Mouse (Mus musculus): ENCODE measurements around the gene U2surp.
"Not testable (repeated sequence)": the region's sequence is repeated elsewhere in the genome, so short reads cannot be mapped to it uniquely, and the experiment has no call there.

Gene U2surp

GRCm38 (mm10) chr9:95469011-95469576 is 42.7 kb downstream of the U2surp start:
- DNase-seq (ENCODE audit: low read depth in 2 of 2, low spot score in 2 of 2), result not testable (repeated sequence)

GRCm38 (mm10) chr9:95464028-95464427 is 47.8 kb downstream of the U2surp start:
- DNase-seq (ENCODE audit: low read depth in 2 of 2, low spot score in 2 of 2), result no peak

- DNase-seq (ENCODE audit: low read depth in 2 of 2, low spot score in 2 of 2), result no peak
Measured at GRCm38 (mm10) chr9:95451931-95452330, 59.9 kb downstream of the U2surp start.

- DNase-seq (ENCODE audit: low read depth in 2 of 2, low spot score in 2 of 2), result no peak
Measured at GRCm38 (mm10) chr9:95450586-95450985, 61.2 kb downstream of the U2surp start.

- DNase-seq (ENCODE audit: low read depth in 2 of 2, low spot score in 2 of 2), result no peak
Measured at GRCm38 (mm10) chr9:95442321-95442731, 69.5 kb downstream of the U2surp start.

- DNase-seq (ENCODE audit: low read depth in 2 of 2, low spot score in 2 of 2), result no peak
Measured at GRCm38 (mm10) chr9:95437883-95438282, 73.9 kb downstream of the U2surp start.

- DNase-seq (ENCODE audit: low read depth in 2 of 2, low spot score in 2 of 2), result no peak
Measured at GRCm38 (mm10) chr9:95436294-95436613, 75.5 kb downstream of the U2surp start.

GRCm38 (mm10) chr9:95435506-95436293 is 76.1 kb downstream of the U2surp start:
- DNase-seq (ENCODE audit: low read depth in 2 of 2, low spot score in 2 of 2), result no peak

- DNase-seq (ENCODE audit: low read depth in 2 of 2, low spot score in 2 of 2), result no peak
Measured at GRCm38 (mm10) chr9:95428277-95428676, 83.5 kb downstream of the U2surp start.

- no peak for DNase-seq (ENCODE audit: low read depth in 2 of 2, low spot score in 2 of 2)
Measured at GRCm38 (mm10) chr9:95413911-95414310, 97.9 kb downstream of the U2surp start.

GRCm38 (mm10) chr9:95412047-95412446 is 99.7 kb downstream of the U2surp start:
- DNase-seq (ENCODE audit: low read depth in 2 of 2, low spot score in 2 of 2), result no peak

- no peak for DNase-seq (ENCODE audit: low read depth in 2 of 2, low spot score in 2 of 2)
Measured at GRCm38 (mm10) chr9:95407586-95408220, 104.1 kb downstream of the U2surp start.

Data from CD8-positive naive resting alpha-beta T cell, adult 2 months (primary cell).